Mouse (Mus musculus): Measurements from ENCODE around the gene Mcam. TPM values are rescaled to one million over a fixed set of nuclear protein-coding genes. Genes with fewer than 3 reads are reported as not detected.
A peak's percentile ranks its signal among the peaks of the same experiment; 100 is the strongest.

The Mcam gene
- total RNA-seq (2022) = 10 to 100 TPM; 12.0 to 15.2 (median 13.9) TPM

DNA sequence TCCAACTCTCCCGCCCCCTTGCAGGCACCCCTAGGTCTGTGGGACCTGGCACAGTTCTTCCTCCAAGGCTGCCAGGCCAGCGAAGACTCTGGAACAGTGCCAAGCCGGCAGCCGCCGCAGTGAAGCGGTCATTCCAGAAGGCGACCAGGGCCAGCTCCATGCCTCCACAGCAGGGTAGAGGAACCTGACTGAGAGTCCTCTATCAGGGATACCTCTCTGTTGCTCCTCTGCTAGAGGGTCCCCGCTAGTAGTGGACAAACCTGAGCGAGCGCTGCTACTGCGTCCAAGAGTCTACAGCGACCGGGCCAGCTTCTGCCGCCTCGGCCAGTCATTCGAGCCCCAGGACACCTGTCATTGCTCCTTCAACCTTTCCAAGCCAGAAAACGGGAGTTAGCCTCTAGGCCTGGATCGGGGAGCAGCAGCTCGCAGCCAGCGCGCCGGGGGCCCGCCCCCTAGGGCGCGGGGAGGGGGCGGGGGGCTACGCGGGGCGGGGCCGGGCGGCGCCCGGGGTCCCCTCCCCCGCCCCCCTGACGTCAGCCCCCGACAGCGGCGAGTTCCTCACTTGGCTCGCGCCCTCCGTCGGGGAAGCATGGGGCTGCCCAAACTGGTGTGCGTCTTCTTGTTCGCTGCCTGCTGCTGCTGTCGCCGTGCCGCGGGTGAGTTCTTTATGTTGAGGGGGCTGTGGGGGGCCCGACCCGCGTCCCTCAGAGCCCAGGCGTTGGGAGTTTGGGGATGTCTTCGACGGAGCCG lies at the start of gene Mcam:
Mcam (plus strand) TSS at position 369 of the 750 bp plus-strand sequence.
- DNase-seq (ENCODE audit: low spot score in 2 of 2) = no peak

DNA sequence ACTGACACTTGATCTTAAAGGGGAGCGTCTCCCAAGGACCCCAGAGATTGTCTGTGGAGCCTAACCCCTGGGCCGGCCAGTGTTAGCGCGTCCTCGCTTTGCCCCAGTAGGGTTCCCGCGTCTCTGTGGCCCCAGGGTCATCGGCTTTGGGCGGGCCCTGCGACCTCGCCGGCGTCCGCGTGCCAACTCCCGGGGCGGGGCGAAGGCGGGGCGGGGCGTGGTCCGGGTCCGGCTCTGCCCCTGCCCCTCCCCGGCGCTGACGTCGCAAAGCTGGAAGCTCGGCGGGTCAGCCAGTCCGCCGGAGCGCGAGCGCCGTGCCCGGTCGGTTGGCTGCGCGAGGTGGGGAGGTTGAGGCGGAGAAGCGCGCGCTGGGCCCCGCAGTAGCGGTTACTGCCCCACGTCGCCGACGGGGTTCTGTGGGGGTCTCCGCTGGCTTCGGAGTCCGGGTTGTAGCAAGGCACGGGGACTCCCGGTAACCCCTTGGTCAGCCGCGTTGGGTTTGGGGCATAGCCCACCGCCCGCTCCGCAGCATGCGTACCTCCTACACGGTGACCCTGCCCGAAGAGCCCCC lies 49.5 kb upstream of the Mcam start:
- peak; percentile 87 to 88 for DNase-seq (ENCODE audit: low spot score in 2 of 2)

DNA sequence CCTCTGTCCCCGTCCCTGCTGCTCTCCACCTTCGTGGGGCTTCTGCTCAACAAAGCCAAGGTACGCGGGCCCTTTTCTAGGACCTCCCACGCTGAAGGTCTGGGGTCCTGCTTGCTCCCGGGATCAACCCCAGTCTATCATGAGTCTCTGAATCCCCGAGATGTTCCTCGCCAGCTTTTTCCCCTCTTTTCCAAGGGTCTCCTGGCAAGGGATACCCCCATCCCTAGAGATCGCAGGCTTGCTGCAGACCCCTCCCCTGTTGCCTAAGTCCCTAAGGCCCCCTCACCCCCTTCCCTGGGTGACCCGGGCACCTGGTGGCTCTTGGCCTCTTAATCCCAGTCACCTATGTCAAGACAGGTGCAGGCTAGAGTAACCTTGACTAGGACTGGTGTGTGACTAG lies 49.0 kb upstream of the Mcam start:
- no peak for DNase-seq (ENCODE audit: low spot score in 2 of 2)

- DNase-seq (ENCODE audit: low spot score in 2 of 2) = peak in 1 of 2 experiments; percentile 77
These were observed 48.3 kb upstream of the Mcam start for GRCm38 (mm10) chr9:44085741-44086665.

DNA sequence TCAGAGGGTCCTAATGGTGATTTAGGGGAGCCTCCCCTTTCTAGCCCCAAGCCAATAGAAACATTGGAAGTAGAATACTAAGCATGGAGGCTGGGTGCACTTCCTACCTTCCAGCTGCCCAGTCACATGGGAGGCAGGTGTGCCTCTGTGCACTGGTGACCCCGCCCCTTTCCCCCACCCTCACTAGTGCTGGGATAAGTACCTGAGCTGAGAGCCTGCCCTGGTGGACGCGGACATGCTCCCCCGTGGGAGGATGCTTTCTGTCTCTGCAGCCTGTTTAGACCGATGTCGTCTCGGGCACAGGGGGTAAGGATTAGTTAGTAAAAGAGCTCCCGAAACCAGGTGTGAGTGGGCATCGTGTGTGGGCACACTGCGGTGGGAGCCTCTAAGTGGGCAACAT lies 47.3 kb upstream of the Mcam start:
- no peak for DNase-seq (ENCODE audit: low spot score in 2 of 2)

DNA sequence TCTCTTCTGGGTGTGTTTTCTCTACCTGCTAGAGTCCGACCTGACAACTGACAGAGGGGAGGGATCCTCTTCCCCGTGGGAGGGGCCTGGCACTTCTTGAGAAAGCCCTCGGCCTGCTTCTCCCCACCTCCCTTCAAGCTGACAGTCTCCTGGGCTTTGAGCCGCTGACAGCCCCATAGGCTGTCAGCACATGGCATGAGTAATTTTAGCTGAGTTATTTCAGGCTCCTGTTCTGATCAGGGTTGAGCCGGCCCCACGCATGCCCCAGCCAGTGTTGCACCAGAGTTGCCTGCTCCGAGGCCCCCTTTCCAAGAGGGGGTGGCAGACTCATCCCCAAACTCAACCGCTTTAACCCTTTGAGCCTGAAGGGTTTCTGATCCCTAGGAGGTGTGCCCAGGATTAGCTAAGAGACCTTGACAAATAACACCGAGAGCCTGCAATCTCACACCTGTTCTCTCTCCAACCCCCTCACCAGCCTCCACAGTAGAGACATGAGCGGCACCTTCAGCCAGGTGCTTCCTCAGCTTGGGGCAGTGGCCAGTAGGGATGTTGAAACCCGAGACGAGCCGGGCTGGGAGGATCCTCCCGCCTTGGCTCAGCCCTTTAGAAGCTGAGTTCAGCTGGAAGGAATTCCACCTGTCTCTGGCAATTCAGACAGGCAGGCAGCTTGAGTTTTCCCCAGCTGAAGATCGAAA lies 46.4 kb upstream of the Mcam start:
- DNase-seq (ENCODE audit: low spot score in 2 of 2) = peak in 1 of 2 experiments; percentile 82

DNA sequence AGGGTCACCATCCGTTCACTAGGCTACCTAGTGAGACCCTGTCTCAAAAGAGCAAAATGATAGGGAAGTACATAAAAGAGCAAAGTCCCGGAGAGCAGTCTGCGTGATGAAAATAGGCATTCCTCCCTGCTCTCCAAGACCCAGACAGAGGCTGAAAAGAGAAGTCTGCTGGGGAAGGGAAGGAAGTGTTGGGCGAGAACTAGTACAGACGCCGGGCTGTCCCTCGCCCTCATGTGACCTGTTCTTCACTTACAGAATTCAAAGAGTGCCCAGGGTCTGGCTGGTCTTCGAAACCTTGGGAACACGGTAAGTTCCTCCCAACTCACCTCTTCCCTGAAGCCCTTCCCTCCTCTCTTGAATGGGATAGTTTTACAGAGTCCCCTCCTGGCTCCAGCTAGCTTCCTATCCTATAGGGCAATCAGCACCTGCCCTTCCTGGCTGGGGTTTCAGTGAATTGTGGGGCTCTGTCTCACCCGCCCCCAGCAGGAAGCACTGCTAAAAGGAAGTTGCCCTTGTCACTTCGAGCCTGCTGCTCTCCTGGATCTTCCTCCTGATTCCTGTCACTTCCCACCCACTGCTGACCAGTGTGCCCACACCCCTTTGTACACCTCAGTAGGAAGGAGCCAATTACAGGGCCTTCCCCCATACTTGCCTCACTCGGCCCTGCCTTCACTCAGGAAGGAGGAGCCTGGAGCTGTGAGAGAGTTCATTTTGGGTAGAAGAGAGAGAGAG lies 45.2 kb upstream of the Mcam start:
- DNase-seq (ENCODE audit: low spot score in 2 of 2) = no peak

GRCm38 (mm10) chr9:44093612-44094503 lies 40.4 kb upstream of the Mcam start:
- DNase-seq (ENCODE audit: low spot score in 2 of 2) = peak; percentile 70 to 80

DNA sequence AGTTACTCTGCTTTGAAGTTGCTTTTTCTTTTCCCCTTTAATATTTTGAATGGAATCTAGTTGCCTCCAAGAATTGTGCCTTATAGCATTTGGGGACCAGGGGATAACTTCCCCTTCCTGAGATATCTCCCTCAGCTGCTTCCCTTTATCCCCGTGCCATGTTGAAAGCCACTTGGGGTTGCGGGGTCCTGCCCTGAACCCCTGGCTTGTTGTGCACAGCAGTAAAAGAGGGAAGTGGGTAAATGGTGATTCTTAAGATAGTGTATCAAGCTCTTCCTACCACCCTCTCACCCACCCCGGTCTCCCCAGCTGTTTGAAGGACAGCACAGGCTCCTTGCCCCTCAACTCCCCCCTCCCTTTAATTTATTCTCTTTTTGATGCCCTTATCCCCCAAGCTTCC lies 39.5 kb upstream of the Mcam start:
- no peak for DNase-seq (ENCODE audit: low spot score in 2 of 2)

DNA sequence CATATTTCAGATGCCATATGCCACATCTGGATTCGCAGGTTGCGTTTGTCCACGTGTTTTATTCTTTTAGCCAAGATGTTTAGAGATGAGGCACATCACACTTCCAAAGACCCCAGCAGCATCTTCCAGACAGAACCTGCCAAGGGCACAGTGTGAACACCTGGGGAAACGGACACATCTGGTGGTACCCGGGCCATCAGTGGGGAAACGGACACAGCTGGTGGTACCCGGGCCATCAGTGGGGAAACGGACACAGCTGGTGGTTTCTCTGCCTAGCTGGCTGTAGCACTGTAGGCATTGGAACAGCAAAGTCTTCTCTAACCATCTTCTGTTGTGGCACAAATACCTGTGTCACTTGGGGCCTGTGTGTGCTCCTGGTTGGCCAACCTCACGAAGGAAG lies 38.5 kb upstream of the Mcam start:
- DNase-seq (ENCODE audit: low spot score in 2 of 2) = no peak

DNA sequence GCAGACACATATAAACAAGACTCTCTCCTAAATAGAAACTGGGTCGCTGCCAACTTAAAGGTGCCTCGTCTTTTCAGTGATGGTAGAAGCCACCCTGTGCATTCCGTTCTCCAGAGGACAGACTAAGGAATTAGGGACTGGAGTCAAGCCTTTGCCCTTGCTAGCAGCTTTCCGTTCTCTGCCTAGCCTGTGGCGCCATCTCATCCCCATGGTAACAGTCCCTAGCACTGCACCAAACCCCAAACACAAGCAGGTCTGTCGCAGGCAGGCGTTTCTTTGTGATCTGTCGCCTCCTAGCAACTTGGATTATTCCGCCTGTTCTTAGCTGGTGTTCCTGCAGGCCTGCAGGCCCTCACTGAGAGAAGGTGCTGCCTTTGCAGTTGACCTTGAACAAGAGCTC lies 37.7 kb upstream of the Mcam start:
- DNase-seq (ENCODE audit: low spot score in 2 of 2) = peak; percentile 25 to 72

DNA sequence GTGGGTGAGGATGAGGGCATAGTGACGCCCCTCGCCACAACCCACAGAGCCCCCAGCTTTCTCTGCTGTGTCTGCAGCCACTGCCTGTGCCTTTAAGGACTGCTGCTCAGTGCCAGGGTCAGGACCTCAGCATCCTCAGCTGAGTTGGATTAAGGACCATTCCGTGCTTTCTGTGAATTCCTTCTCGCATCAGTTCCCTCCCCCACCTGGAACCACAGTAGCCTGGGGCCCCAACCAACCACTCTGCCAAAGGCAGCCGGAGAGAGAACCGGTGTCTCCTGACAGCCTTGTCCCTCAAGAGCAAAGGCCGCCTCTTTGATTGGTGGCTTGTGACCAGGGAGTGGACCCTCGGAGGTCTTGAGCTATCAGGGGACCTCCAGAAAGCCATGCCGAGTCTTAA lies 32.8 kb upstream of the Mcam start, which contains the start of gene Mfrp:
Mfrp (plus strand) TSS at position 240 of the 400 bp plus-strand sequence.
- no peak for DNase-seq (ENCODE audit: low spot score in 2 of 2)

DNA sequence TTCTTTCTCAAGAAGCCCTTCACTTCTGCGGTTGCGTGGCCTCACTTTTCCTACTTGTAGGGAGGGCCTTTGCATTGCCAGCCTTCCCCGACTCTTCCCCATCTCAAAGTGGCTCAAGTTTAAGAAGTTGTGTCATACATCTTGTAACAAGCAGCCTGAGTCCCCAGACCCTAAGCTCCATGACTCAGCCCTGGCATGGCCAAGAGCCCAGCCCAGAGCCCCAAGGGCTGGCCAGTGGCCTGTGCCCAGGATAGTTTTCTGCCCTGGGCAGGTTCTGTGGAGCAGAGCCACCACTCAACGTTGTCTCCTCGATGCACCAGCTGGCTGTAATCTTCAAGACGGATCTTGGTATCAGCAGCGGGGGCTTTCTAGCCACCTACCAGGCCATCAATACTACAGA lies 29.4 kb upstream of the Mcam start:
- no peak for DNase-seq (ENCODE audit: low spot score in 2 of 2)

- DNase-seq (ENCODE audit: low spot score in 2 of 2) = no peak
These were observed 28.5 kb upstream of the Mcam start for GRCm38 (mm10) chr9:44105781-44106180.

DNA sequence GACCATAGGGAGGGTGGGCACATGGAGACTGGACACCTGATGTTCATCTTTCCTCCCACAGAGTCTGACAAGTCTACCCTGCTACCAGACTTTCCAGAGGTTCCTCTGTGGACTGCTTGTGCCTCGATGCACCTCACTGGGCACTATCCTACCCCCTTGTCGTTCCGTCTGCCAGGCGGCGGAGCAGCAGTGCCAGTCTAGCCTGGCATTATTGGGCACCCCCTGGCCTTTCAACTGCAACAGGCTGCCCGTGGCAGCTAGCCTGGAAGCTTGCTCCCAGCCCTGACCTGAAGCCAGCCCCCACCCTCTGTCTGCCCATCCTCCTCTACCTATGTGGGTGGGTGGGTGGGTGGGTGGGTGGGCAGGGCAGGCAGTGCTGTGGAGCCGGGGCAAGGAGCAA lies 28.1 kb upstream of the Mcam start:
- no peak for DNase-seq (ENCODE audit: low spot score in 2 of 2)

DNA sequence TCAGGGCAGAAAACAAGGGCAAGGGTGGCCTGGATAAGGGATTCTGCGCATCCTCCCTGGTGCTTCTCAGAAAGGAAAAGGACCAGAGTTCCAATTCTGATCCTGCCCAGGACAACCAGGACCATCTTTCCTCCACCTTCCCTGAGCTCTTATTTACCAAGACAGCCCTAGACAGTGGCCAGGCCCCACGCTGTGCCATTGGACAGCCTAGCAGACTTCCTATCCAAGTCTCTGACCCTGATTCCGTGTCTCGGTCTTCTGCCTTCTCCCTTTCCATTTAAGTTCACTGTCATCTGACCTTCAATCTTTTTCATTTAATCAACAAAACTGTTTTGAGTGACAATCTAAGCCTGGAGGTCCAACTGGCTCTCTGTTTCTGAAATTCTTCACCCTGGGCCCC lies 27.7 kb upstream of the Mcam start:
- no peak for DNase-seq (ENCODE audit: low spot score in 2 of 2)

GRCm38 (mm10) chr9:44107110-44107509 lies 27.2 kb upstream of the Mcam start, which contains the start of gene C1qtnf5:
Gene C1qtnf5, plus strand, starts transcription at chr9:44107245.
- DNase-seq (ENCODE audit: low spot score in 2 of 2) = peak in 1 of 2 experiments; percentile 76

DNA sequence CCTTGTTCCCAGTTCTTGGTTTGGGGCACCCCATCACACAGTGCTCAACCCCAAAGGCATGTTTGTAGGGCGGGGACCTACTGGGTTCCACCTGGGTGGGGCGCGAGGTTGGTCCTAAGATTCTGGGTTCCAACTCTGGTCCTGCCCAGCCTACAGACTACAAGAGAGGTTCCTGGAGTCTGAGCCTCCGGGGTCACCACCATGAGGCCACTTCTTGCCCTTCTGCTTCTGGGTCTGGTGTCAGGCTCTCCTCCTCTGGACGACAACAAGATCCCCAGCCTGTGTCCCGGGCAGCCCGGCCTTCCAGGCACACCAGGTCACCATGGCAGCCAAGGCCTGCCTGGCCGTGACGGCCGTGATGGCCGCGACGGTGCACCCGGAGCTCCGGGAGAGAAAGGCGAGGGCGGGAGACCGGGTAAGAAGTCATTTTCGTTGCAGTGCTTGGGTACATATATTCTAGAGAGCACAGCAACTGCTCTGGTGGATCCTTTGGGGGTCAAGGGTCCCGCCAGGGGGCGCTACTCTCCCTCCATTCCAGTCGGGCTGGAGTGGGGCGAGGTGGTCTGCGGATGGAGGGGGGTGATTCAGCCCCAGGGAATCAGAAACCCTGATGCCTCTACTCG lies 26.6 kb upstream of the Mcam start:
- DNase-seq (ENCODE audit: low spot score in 2 of 2) = no peak
